Mouse (Mus musculus) myocyte (in vitro differentiated cells): ENCODE results near the gene Plpp3. TPM values are rescaled to one million over a fixed set of nuclear protein-coding genes. Genes with fewer than 3 reads are reported as not detected.

Experiments used
- H3K27me3 ChIP-seq: one replicate; pipeline ENCODE4 v1.6.1; 2011; ENCODE audit not compliant: control insufficient read depth, insufficient read depth, insufficient read length
- H3K36me3 ChIP-seq: one replicate; pipeline ENCODE4 v1.6.1; 2011; ENCODE audit not compliant: control insufficient read depth, insufficient read depth
- H3K4me2 ChIP-seq: one replicate; pipeline ENCODE4 v1.6.1; 2011; ENCODE audit warnings: low read depth, control low read depth
- H3K4me3 ChIP-seq: one replicate; pipeline ENCODE4 v1.5.1; 2011; ENCODE audit warnings: mild to moderate bottlenecking, control low read depth, moderate library complexity
- H3K79me2 ChIP-seq: one replicate; pipeline ENCODE4 v1.6.1; 2011; ENCODE audit not compliant: control insufficient read depth, insufficient read depth
- H3ac ChIP-seq: one replicate; pipeline ENCODE4 v1.6.1; 2011; ENCODE audit not compliant: control insufficient read depth, insufficient read length
- CEBPB ChIP-seq: IDR thresholded peaks from 2 replicates; pipeline ENCODE4 v1.6.1; 2011; ENCODE audit warnings: mild to moderate bottlenecking, moderate library complexity; ENCODE audit not compliant: poor library complexity, insufficient read depth, severe bottlenecking
- E2F4 ChIP-seq: IDR thresholded peaks from one replicate; pipeline ENCODE4 v1.6.1; 2011; ENCODE audit warnings: mild to moderate bottlenecking, control low read depth, moderate library complexity; ENCODE audit not compliant: insufficient read depth
- MAX ChIP-seq: IDR thresholded peaks from one replicate; pipeline ENCODE4 v1.6.1; 2011; ENCODE audit warnings: low read depth, mild to moderate bottlenecking, control low read depth
- MYOD1 ChIP-seq, 3 experiments: IDR thresholded peaks; one replicate each; pipeline ENCODE4 v1.6.1; 2011; ENCODE audit warnings: control low read depth in 2 of 3, low read depth in 2 of 3, mild to moderate bottlenecking in 2 of 3, moderate library complexity in 1 of 3; ENCODE audit not compliant: insufficient read length in 2 of 3, control insufficient read depth in 1 of 3
- MYOG ChIP-seq, 3 experiments: IDR thresholded peaks; one replicate each; pipeline ENCODE4 v1.6.1; 2011; ENCODE audit warnings: control low read depth in 2 of 3, low read depth in 2 of 3, mild to moderate bottlenecking in 2 of 3; ENCODE audit not compliant: insufficient read length in 2 of 3, control insufficient read depth in 1 of 3, insufficient read depth in 1 of 3
- POLR2A ChIP-seq: IDR thresholded peaks from one replicate; pipeline ENCODE4 v1.6.1; 2011; ENCODE audit warnings: low read depth, mild to moderate bottlenecking, control low read depth, moderate library complexity; ENCODE audit not compliant: insufficient read length
- POLR2AphosphoS2 ChIP-seq: IDR thresholded peaks from one replicate; pipeline ENCODE4 v1.6.1; 2011; ENCODE audit warnings: low read depth, control low read depth; ENCODE audit not compliant: insufficient read length
- REST ChIP-seq: IDR thresholded peaks from one replicate; pipeline ENCODE4 v1.6.1; 2011; ENCODE audit warnings: mild to moderate bottlenecking, control low read depth, moderate library complexity; ENCODE audit not compliant: insufficient read depth, insufficient read length
- SRF ChIP-seq: IDR thresholded peaks from one replicate; pipeline ENCODE4 v1.6.1; 2011; ENCODE audit warnings: low read depth; ENCODE audit not compliant: control insufficient read depth, insufficient read length
- TCF12 ChIP-seq: IDR thresholded peaks from one replicate; pipeline ENCODE4 v1.6.1; 2011; ENCODE audit warnings: mild to moderate bottlenecking, control low read depth; ENCODE audit not compliant: poor library complexity, insufficient read depth, severe bottlenecking
- TCF3 ChIP-seq: IDR thresholded peaks from one replicate; pipeline ENCODE4 v1.6.1; 2011; ENCODE audit warnings: low read depth, control low read depth; ENCODE audit not compliant: insufficient read length
- USF1 ChIP-seq: IDR thresholded peaks from one replicate; pipeline ENCODE4 v1.6.1; 2011; ENCODE audit warnings: low read depth, mild to moderate bottlenecking, control low read depth, moderate library complexity
- polyA plus RNA-seq: library from polyadenylated mRNA; unstranded; fragments of >200 nt; fragmentation: generic; extraction: Trizol; gene quantifications from one replicate; pipeline ENCODE4 v1.2.1, GENCODE M21; 2012; ENCODE audit warnings: missing spikeins

Gene Plpp3
- polyA plus RNA-seq, 1 experiment: 12.7 TPM

DNA sequence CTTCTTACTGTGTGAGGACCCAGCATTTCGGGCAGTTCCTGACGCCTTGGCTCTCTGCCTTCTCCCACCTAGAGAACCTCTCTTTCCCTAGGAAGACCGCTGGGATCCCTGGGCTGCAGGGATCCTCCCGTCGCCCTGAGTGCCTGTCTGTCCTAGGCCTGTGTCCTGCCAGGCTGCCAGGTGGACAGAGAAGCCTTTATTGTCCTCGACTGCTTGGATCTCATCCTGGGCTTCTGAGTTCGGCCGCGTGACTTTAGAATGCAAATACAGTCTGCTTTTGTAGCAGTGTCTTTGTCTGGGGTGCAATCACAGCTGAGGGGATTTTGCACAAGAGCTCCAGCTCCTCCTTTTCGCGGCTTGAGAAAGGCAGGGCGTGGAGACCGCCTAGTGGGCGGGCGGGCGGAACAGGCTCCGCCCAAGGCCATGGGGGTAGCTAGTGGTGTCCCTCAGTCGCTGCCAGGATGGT lies 88.4 kb downstream of the Plpp3 start:
- no peak overlapping the region for H3K4me2 ChIP-seq
- no peaks in the 10 kb centered on the region for H3K79me2 ChIP-seq
- no peak overlapping the region for H3K4me3 ChIP-seq
- no peak overlapping the region for H3ac ChIP-seq
- H3K36me3 ChIP-seq: no peaks in the 10 kb centered on the region
- TF ChIP-seq MAX (no peak), POLR2AphosphoS2 (no peak), MYOD1 (IDR thresholded peaks at IDR 0.05; ENCODE audit: control insufficient read depth in 1 of 3, insufficient read length in 2 of 3, low read depth in 2 of 3) (no peak), REST (no peak), POLR2A (no peak), E2F4 (no peak), SRF (no peak), CEBPB (no peak), TCF12 (no peak), TCF3 (no peak), USF1 (no peak), MYOG (IDR thresholded peaks at IDR 0.05; ENCODE audit: control insufficient read depth in 1 of 3, insufficient read depth in 1 of 3, insufficient read length in 2 of 3, low read depth in 2 of 3) (no peak)
- no peaks in the 10 kb centered on the region for H3K27me3 ChIP-seq

- no peak overlapping the region for H3ac ChIP-seq
- H3K4me3 ChIP-seq: no peak overlapping the region
- TF ChIP-seq POLR2AphosphoS2: no peak
- no peak for TF ChIP-seq USF1
- TF ChIP-seq E2F4: no peak
- TF ChIP-seq TCF12: no peak
- no peak for TF ChIP-seq POLR2A
- no peak for TF ChIP-seq REST
- TF ChIP-seq MYOG (IDR thresholded peaks at IDR 0.05; ENCODE audit: control insufficient read depth in 1 of 3, insufficient read depth in 1 of 3, insufficient read length in 2 of 3, low read depth in 2 of 3): no peak
- TF ChIP-seq SRF: no peak
- TF ChIP-seq MAX: no peak
- no peak for TF ChIP-seq MYOD1 (IDR thresholded peaks at IDR 0.05; ENCODE audit: control insufficient read depth in 1 of 3, insufficient read length in 2 of 3, low read depth in 2 of 3)
- no peak for TF ChIP-seq TCF3
- H3K36me3 ChIP-seq: no peaks in the 10 kb centered on the region
- no peaks in the 10 kb centered on the region for H3K79me2 ChIP-seq
- H3K27me3 ChIP-seq: no peaks in the 10 kb centered on the region
- no peak overlapping the region for H3K4me2 ChIP-seq
Measured at GRCm38 (mm10) chr4:105246331-105246730, 89.2 kb downstream of the Plpp3 start.

DNA sequence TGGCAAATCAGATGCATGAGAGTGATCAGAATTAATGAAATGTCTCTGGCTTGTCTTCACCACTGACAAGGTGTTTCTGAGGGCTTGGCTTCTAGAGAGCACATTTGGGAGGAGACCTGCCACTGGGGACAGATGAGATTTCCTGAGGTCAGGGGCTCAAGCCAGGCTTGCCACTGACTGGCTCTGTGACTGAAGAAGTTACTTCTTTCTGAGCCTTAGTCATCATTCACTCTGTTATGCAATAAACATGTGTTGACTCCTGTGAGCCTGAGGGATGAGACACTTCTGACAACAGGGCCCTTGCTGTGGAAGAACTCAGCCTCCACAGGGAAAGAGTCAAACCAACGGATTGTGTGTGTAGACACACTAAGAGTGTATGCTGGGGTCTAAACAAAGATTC lies 91.0 kb downstream of the Plpp3 start:
- TF ChIP-seq SRF (no peak), TCF3 (no peak)

DNA sequence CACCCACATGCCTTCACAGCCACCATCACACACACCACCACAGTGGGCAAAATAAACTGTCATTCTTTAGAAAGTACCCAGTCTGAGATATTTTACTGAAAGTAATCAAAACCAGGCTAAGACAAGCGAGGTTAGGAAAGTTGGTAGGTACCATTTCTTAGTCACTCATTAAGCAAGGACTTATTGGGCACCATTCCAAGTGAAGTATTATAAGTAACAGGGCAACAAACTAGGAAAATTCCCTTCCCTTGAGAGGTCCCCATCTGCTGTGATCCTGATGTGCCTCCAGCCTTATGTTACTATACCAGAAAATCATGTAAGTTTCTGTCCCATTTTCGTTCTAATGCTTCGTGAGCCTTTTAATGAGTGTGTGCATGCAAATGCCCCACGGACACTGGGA lies 92.1 kb downstream of the Plpp3 start:
- H3ac ChIP-seq: no peak overlapping the region
- TF ChIP-seq TCF12: no peak
- TF ChIP-seq USF1: no peak
- no peak for TF ChIP-seq POLR2AphosphoS2
- TF ChIP-seq CEBPB: no peak
- no peak for TF ChIP-seq SRF
- TF ChIP-seq REST: no peak
- no peaks in the 10 kb centered on the region for H3K27me3 ChIP-seq
- H3K4me2 ChIP-seq: no peak overlapping the region
- no peak overlapping the region for H3K4me3 ChIP-seq
- H3K36me3 ChIP-seq: no peaks in the 10 kb centered on the region
- no peaks in the 10 kb centered on the region for H3K79me2 ChIP-seq

More for the DNA sequence above, 91.0 kb downstream of the Plpp3 start:
- Histone ChIP-seq H3K79me2 (no peaks in the 10 kb centered on the region), H3K4me2 (no peak overlapping the region), H3K4me3 (no peak overlapping the region), H3K36me3 (no peaks in the 10 kb centered on the region), H3K27me3 (no peaks in the 10 kb centered on the region), H3ac (no peak overlapping the region)

GRCm38 (mm10) chr4:105250946-105251345 lies 93.8 kb downstream of the Plpp3 start:
- Histone ChIP-seq H3K4me3 (no peak overlapping the region), H3K36me3 (no peaks in the 10 kb centered on the region), H3K79me2 (no peaks in the 10 kb centered on the region), H3K4me2 (no peak overlapping the region), H3ac (no peak overlapping the region), H3K27me3 (no peaks in the 10 kb centered on the region)
- TF ChIP-seq USF1: no peak

DNA sequence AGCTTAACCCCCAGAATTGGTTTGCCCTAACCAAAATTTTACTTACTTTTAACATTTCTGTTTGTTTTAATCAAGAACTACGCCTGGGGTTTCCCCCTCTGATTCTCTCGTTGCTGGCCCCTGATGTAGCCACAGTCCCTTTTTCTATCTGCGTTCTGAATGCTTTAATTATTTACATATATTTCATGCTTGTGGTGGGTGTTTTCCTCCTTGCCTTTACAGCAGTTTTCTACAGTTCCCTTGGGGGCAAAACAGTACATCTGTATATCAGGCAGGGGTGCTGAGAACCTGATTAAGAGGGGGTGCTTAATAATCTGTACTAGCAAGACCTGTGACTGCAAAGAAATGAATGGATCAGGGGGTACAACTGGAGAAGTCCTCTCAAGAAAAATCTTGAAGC lies 94.9 kb downstream of the Plpp3 start:
- Histone ChIP-seq H3K79me2 (no peaks in the 10 kb centered on the region), H3K4me3 (no peak overlapping the region), H3K4me2 (no peak overlapping the region), H3K36me3 (no peaks in the 10 kb centered on the region), H3K27me3 (no peaks in the 10 kb centered on the region), H3ac (no peak overlapping the region)
- no peak for TF ChIP-seq POLR2A
